Mouse (Mus musculus): ENCODE results near the gene Acsm4. TPM values are rescaled to one million over a fixed set of nuclear protein-coding genes. Genes with fewer than 3 reads are reported as not detected.
"Not testable (repeated sequence)": the region's sequence is repeated elsewhere in the genome, so short reads cannot be mapped to it uniquely, and the experiment has no call there.

Gene Acsm4
- total RNA-seq (2015) (not detected in 2 replicates), total RNA-seq (2017) (not detected in 2 replicates)

DNA sequence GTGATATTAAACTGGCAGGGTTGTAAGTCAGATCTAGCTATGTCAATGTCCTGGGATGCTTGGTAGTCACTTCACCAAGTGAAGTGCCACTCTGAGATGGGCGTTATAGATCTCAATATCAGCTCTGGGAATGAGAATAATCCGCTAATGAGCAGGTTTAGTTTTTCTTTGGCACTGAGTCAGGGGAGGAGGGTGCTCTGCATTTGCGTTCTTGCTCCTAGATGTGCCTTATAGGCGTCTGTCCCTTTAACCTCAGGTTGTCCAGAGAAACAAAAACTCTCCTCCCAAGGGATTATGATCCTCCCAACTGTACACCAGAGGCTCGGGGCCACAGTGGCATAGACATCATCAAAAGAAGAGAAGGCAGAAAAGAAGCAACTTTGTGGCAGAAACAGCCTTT is at the start of gene Acsm4:
Gene Acsm4, plus strand, starts transcription at position 301 of the 400 bp plus-strand sequence.
- ATAC-seq (replicated peaks; ENCODE audit: poor library complexity), result no peak

DNA sequence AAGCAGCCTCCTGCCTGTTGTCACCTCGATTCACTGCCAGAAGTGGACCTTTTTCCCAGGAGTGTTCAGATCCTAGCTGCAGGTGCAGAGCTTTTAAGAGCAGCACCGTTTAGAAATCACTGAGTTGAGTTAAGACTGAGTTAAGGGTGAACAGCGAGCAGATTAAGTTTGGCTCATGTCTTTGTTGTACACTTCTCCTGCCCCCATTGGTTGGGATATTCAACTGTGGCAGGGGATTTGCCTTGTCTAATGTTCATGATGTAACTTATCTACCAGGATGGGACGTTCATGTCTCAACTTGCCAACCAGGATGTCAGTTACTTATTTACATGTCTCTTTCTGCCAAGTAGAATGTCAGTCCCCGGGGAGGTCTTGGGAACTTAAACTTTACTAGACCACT is 47.5 kb upstream of the Acsm4 start:
- ATAC-seq (replicated peaks; ENCODE audit: poor library complexity), result no peak

DNA sequence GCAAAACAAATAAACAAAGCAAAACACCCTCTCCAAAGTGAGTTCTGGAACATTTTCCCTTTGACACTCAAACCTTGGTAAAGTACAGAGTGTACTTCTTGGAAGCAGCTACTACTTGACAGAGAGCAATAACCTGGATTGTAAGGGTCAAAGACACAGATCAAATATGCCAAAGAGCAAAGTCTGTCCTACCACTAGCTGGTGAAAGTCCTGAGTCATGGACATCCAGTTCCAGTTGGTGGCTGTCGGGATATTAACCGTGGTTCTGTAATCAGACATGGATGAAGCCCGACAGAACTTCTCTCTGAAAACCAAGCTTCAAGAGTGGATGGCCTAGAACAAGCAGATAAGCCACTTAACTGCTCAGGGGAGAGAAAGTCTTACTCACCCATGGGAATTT is 21.9 kb upstream of the Acsm4 start:
- ATAC-seq (replicated peaks; ENCODE audit: poor library complexity), result no peak

DNA sequence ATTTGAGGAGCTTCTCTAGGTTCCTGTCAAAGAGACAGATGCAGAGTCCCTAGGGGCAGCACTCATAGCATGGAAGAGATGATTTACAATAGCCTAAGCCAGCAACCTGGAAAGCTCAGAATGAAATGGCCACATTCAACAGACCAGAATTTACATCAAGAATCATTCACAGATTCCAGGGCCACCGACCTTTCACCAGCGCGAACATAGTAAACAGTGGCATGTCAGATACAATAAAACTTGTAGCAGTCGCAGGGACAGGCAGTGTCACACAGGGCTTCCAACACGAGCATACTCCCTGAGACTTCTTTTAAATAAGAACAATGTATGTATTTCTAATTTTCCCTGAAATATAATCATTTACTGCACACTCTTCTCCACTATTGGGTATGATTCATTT is 19.4 kb upstream of the Acsm4 start:
- no peak for ATAC-seq (replicated peaks; ENCODE audit: poor library complexity)

DNA sequence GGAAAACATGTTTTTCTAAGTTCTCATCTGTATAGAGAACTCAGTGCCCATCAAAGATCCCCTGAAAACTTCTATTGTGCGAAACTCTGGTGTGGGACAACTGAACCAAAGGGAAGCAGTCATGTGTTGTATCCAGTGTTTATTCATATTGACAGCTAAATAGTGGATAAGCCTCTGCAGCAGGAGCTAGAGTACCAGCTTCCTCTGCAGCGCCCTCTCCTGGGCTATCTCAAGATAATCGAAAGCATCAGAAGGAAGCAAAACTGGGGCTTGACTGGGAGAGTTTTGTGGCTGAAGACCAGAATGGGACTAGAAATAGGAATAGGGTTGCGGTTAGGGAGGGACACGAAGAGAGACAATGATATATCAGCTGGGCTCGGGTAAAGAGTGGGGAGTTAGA is 18.9 kb upstream of the Acsm4 start:
- ATAC-seq (replicated peaks; ENCODE audit: poor library complexity), result no peak; the same call in 1 of the 2 replicates

DNA sequence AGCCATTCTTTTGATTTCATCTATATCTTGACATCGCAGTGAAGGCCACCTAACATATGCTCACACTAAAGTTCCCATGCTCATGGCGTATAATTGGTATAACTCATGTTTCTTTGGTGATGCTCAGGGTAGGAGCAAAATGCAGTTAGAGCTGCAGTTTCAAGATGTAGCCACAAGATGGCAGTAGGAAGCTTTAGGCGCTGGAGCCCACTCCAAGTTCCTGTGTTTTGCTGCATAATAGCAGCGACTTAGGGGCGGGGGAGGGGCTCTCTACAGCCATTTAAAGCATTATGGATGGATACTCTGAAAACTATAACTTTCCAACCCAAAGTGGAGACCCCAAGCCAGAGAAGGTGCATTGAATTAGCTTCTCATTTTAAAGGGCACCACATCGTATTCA is 16.4 kb upstream of the Acsm4 start:
- peak; percentile 98 for ATAC-seq (replicated peaks; ENCODE audit: poor library complexity)

DNA sequence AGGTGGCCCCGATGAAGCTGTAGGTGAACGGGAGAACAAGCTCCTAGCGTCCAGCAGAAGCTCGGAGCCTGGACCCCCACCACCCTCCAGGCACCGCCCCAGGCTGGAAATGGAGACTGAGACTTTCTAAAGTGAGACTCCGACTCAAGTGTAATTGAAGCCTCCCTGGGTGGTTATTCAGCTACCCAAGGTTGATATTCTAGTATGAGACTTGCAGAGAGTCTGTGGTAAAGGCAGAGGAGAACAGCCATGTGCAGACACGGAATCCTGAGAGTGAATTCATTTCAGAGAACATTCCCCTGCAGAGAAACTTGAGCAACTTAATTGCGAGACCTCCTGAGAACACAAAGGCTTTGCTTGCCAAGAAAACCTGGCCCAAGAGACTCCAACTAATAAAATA is 9.7 kb upstream of the Acsm4 start:
- ATAC-seq (replicated peaks; ENCODE audit: poor library complexity), result no peak

DNA sequence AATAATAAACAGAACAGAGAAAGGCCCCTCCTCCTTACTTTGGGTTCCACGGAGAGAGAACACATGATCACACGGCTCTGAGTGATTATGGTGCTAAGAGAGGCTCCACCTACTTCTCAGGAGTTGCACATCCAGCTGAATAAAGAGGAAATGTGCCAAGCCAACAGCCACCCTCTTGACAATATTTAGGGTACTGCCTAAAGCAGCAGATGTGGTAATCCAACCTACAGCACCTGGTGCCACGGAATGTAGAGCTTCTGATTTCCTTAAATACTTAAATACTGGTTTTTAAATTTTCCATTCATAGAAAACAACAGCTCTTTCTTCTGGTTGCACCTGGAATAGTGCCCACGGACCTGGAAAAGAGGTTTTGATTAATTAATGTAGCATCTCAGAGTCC is 7.1 kb upstream of the Acsm4 start:
- ATAC-seq (replicated peaks; ENCODE audit: poor library complexity), result no peak

DNA sequence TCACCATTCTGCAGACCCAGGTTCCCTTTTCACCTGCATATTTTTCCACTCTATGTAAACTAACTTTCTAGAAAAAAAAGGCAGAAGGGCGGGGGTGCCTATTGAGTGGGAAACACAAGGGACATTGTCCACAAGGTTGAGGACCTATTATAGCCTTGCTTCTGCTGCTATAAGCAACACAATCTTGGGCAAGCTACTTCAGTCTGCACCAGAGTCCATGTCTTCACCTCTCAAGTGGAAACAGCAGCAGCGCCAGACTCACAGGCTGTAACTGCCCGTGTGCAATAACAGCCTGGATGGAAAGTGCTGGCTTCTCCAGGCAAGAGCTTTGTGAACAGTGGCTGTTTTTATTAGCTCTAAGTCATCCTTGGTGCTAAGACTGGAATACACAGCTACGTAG is 2.5 kb downstream of the Acsm4 start:
- ATAC-seq (replicated peaks; ENCODE audit: poor library complexity), result no peak

DNA sequence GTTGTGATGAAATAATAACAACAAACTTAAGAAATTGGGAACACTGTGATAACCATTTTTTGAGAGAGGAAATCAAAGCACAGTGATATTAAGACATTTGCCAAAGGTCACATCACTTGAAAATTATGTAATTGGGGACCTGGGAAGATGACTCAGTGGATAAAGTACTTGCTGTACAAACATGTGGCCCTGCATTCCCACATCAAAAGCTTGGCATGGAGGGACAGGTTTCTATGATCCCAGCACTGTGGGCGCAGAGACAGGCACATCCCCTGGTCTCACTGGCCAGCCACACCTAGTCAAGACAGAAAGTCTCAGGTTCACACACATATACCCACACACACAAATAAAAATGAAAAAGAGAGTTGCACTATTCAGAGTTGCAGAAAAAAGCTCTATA is 5.1 kb downstream of the Acsm4 start:
- ATAC-seq (replicated peaks; ENCODE audit: poor library complexity), result no peak

DNA sequence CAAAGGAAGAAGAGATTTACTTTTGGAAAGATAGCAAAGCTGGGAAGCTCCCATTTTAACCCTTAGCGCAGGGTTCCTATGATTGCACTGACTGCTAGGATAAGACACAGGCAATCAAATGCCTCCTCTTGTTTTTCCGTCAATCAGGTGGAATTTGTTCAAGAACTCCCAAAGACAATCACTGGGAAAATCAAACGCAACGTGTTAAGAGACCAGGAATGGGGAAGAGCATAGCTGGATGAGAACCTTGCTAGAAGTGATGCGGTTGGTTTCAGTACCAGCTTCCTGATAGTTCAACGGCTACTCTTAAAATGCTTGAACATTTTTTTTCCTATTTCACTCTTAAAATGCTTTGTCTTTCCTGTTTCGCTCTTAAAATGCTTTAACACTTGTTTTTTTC is 24.3 kb downstream of the Acsm4 start:
- ATAC-seq (replicated peaks; ENCODE audit: poor library complexity), result no peak

DNA sequence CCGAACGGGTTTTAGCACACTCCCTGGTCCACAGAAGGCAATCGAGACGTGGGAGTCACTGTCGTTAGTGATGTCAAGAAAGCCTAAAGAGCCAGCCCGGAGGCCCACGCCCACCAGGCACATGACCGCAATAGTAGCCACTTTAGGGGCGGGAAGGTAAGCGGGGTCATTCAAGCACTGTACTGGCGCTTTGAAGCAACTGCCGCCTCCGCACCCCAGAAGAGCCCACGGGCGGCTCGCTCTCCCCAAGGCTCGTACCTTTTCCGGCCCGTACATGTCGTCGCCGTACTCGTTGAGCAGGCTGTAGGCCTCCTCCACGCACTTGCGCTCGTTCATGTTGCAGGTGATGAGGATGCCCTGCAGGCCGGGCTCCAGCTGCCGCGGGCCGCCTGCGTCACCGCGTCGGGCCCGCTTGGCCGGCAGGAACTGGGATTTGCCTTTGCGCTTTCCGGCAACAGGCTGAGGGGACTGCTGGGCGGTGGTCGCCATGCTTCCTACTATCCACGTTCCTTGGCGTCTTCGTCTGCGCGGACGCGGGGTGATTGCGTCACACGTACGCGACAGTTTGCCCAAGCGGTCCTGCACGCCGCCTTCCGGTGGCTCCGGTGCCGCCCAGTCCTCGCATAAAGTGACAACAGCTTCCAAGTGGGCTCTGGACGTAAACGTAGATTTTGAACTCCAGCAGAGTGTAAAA is 30.6 kb downstream of the Acsm4 start, which contains the start of gene Thumpd1:
Gene Thumpd1, minus strand, starts transcription at position 546 of the 694 bp plus-strand sequence.
- peak; percentile 95 for ATAC-seq (replicated peaks; ENCODE audit: poor library complexity)

DNA sequence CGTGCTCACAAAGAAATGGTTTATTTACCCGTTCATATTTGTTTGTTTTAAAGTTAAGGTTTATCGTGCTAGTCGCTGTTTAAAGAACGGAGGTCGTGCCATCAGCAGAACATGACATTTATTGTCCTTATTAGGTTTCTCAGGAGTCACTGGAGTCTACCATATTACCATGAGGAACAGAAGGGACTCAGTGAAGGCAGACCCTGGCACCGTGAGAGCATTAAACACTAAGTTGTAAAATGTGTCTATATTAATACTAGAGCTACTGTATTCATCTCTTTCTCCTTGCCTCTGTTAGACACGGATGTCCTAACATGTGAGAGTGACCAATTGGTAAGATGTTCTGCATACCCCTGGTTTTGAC is 31.1 kb downstream of the Acsm4 start:
- peak; percentile 26 for ATAC-seq (replicated peaks; ENCODE audit: poor library complexity)

DNA sequence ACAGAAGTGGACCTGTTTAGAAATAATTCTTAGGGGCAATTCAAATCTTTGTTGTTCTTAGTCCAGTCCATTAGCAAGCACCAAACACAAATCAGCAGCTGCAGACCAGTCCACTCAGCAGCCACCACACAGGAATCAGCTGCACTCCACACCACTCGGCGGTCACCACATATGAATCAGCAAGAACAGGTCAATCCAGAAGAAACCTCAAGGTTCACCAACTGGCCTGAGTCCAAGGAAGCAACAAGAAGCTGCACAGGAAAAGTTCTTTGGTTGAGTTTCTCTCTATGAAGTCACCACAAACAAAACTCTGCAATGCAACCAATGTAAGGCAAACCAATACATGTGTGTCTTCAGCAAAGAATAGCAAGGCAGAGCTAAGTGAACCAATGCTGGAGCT is 37.8 kb downstream of the Acsm4 start:
- no peak for ATAC-seq (replicated peaks; ENCODE audit: poor library complexity)

DNA sequence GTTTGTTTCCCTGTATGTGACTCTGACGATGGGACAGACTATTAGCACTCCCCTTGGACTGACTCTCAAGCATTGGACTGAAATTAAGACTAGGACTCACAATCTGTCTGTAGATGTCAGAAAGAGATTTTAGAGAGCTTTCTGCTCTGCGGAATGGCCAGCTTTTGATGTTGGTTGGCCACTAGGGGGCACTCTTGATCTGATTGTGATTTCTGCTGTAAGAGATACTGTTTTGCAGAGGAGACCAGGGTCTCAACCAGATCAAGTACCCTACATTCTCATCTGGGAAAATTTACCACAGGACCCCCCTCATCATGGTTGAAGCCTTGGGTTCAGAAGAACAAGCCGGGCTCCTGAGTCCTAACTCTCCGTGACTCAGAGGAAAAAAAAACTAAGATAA is 41.4 kb downstream of the Acsm4 start:
- not testable (repeated sequence) for ATAC-seq (replicated peaks; ENCODE audit: poor library complexity)

DNA sequence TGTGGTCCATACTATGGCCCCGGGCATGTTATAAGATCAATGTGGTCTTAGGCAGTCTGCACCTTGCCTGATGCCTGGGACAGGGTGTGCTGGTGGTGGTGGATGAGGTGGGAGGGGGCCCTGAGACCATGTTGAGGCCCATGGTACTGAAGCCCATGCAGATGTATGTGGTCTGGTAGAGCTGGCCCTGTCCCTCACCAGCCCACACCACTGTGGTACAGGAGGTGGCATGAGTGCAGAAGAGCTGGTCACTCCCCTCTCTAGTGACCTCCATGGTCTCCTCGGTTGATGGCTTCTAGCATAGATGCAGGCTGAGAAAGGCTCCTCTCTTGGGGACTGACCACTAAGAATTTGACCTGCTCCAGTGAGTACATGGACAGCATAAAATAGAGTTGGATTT is 49.1 kb downstream of the Acsm4 start:
- no peak for ATAC-seq (replicated peaks; ENCODE audit: poor library complexity)

DNA sequence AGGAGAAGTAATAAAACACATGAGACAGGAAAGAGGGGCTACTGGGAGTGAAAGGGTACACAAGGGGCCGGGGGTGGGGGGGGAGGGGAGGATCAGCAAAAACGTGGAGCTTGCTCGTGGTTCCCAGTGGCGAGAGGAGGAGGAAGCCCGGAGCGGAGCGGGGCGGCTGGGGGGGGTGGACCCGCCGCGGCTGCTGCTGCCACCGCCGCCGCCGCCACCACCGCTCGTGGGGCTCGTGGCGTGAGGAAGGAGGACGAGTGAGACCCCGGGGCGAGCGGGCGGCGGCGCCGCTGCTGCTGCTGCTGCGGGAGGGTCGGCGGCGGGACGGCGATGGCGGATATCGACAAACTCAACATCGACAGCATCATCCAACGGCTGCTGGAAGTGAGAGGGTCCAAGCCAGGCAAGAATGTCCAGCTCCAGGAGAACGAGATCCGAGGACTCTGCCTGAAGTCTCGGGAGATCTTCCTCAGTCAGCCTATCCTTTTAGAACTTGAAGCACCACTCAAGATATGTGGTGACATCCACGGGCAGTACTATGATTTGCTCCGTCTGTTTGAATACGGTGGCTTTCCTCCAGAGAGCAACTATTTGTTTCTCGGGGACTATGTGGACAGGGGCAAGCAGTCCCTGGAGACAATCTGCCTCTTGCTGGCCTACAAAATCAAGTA is 50.1 kb downstream of the Acsm4 start:
- ATAC-seq (replicated peaks; ENCODE audit: poor library complexity), result peak; percentile 56

DNA sequence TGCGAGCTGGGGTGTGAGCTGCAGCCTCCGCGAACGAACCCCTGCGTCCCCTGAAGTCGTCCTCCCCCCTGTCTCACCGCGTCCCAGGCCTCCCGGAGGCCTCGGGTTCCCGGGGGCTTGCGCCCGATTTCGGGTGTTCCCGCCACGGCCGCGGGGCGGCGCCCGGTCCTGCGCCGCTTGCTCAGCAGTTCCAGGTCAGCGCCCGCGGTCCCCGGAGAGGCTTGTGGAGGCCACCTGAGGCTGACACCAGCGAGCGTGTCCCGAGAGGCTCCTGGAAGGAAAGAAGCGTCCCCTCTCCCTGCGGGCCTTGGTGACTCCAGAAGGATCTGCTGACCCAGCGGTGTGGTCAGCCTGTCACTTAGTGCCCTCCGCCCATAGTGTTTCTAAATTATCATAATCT is 54.5 kb downstream of the Acsm4 start:
- peak; percentile 94 for ATAC-seq (replicated peaks; ENCODE audit: poor library complexity)

DNA sequence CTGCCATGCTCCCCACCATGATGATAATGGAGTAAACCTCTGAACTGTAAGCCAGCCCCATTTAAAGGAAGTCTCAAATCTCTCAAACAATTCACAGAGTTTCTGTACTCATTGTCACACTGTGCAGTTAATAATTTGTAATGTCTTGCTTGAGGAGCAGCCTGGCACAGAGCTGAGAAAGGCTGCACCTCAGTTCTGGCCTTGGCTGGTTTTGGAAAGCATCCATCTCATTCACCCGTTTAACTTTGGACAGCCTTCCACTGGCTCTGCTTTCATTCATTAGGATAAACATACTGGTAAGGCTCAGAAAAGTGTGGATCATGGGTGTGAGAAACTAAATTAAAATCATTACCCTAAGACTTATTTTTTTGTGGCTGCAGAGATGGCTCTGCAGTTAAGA is 56.0 kb downstream of the Acsm4 start:
- ATAC-seq (replicated peaks; ENCODE audit: poor library complexity), result no peak

DNA sequence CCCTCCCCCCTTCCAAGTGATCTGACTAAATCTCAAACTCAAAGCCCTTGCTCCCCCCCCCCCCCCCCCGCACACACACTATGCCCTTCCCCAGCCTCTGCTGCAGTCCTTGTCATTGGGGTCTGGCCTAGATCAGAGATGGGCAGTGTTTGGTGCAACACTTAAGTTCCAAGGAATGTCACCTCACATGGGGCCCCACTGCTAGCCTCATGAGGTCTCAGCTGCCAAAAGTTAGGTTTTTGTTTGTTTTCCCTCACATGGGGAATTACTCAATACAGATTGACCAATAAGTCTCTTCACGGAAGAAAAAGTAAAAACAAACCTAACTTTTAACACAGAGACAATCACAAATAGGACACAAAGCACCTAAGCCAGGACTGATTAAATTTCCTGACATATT is 58.9 kb downstream of the Acsm4 start:
- no peak for ATAC-seq (replicated peaks; ENCODE audit: poor library complexity)

DNA sequence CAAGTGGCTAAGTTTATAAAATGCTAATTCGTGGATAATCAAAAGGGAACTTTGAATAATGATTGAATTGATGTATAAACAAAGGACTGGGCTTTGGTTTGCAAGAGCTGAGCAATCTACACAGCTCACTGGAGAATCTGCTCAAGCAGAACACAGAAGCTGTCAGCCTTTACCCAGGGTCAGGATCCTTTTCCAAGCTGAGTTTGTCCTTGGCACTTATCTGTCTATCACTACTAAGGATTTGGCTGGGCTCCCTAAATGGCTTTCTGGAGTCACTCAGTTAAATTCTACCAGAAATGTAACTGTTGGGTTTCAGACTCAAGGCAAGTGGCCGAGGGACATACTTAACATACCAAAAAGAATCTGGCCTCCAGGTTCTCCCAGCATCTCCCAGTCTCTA is 60.1 kb downstream of the Acsm4 start:
- ATAC-seq (replicated peaks; ENCODE audit: poor library complexity), result no peak

DNA sequence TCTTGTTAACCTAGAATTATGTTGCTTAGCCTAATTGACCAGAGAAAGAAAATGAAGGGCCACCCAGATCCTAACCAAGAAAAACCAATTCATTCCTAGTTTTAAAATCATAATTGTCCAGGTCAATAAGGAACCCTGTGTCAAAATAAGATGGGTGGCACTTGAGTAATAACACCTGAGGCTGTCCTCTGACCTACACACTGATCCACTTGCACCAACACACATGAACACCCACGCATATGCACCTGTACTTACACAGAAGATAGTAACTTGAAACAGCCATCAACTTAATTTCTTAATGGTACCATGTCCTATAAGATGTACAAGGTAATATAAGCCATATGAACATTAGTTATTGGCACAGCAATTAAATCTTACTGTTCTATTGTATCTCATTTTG is 63.9 kb downstream of the Acsm4 start:
- no peak for ATAC-seq (replicated peaks; ENCODE audit: poor library complexity)

DNA sequence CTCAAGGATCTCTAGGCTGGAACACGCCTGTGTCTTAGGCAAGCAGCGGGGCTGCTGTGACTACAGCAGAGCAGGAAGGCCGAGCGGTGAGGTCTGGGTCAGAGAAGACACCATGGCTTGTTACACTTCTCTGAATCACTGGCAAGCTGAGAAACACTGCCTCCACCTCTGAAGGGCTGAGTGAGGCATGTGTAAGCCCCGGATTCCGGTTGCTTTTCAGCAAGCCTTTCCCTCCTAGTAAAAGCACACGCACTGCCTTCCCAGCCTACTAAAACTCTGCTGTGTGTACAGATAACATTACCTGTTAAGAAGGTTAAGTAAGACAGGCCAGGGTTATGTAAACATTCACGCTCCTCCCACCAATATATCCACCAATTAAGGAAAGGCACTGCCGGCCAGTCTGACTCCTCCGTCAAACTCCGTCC is 70.7 kb downstream of the Acsm4 start, which contains the start of gene Acsm3:
Gene Acsm3, plus strand, starts transcription at position 397 of the 425 bp plus-strand sequence.
- ATAC-seq (replicated peaks; ENCODE audit: poor library complexity), result no peak

Measured in megakaryocyte progenitor cell, adult 5-6 weeks (primary cell).